Mouse (Mus musculus) G1E (cell line): Measurements from ENCODE around the gene Ocm. TPM values are rescaled to one million over a fixed set of nuclear protein-coding genes. Genes with fewer than 3 reads are reported as not detected.

Experiments used
- ATAC-seq: 2 replicates; pipeline ENCODE4 v1.8.0; 2016; ENCODE audit warnings: mild to moderate bottlenecking; ENCODE audit not compliant: insufficient number of reproducible peaks, poor library complexity, low FRiP score, severe bottlenecking; ENCODE audit errors: extremely low read depth
- DNase-seq: peaks from one replicate; pipeline ENCODE4 v3.0.0; 2012; ENCODE audit warnings: low spot score
- H3K27me3 ChIP-seq: 2 replicates; pipeline ENCODE4 v1.6.1; 2012; ENCODE audit warnings: mild to moderate bottlenecking, low read length, inconsistent platforms; ENCODE audit not compliant: insufficient read depth
- H3K36me3 ChIP-seq: replicated peaks from 2 replicates; pipeline ENCODE3; 2012; ENCODE audit warnings: mild to moderate bottlenecking, inconsistent platforms
- H3K4me1 ChIP-seq: 2 replicates; pipeline ENCODE4 v1.6.1; 2012; ENCODE audit warnings: low read depth, low read length, inconsistent platforms, mixed read lengths; ENCODE audit not compliant: insufficient read depth
- H3K4me3 ChIP-seq: 2 replicates; pipeline ENCODE4 v1.5.1; 2012; ENCODE audit warnings: low read depth, mild to moderate bottlenecking, inconsistent platforms, low read length, moderate library complexity, mixed read lengths
- H3K9me3 ChIP-seq: replicated peaks from 2 replicates; pipeline ENCODE4 v1.6.1; 2012; ENCODE audit warnings: inconsistent platforms
- CTCF ChIP-seq: IDR thresholded peaks from 2 replicates; pipeline ENCODE4 v1.5.1; 2012; ENCODE audit warnings: low read depth, low read length, inconsistent platforms, mixed read lengths
- GATA1 ChIP-seq: IDR thresholded peaks from 2 replicates; pipeline ENCODE4 v1.6.1; 2012; ENCODE audit warnings: borderline replicate concordance, low read length, inconsistent platforms, mixed read lengths
- GATA2 ChIP-seq: IDR thresholded peaks from 2 replicates; pipeline ENCODE4 v1.6.1; 2012; ENCODE audit warnings: low read depth, low read length, inconsistent platforms, borderline replicate concordance
- POLR2AphosphoS5 ChIP-seq: IDR thresholded peaks from 2 replicates; pipeline ENCODE4 v1.6.1; 2012; ENCODE audit warnings: low read depth, low read length, inconsistent platforms; ENCODE audit not compliant: insufficient replicate concordance
- TAL1 ChIP-seq: conservative IDR thresholded peaks from 2 replicates; pipeline ENCODE4 v1.6.1; 2012; ENCODE audit warnings: low read depth, low read length, inconsistent platforms, mixed read lengths
- polyA plus RNA-seq: library from polyadenylated mRNA; stranded (reverse); fragments of >175 nt; gene quantifications from 2 replicates; pipeline ENCODE4 v1.2.3, GENCODE M21; 2012
- total RNA-seq, 2 experiments: library from RNA; stranded (forward) in 1 of 2; stranded (reverse) in 1 of 2; fragments of 200-1000 nt in 1 of 2; fragments of >200 nt in 1 of 2; fragmentation: Nextera tagmentation in 1 of 2; gene quantifications; 2 replicates each; pipeline ENCODE4 v1.2.3; 2014 to 2017

Ocm gene
- total and polyA plus RNA-seq, 3 experiments: not detected

GRCm38 (mm10) chr5:144053450-144053849, 27.0 kb upstream of the Ocm start:
- H3K36me3 ChIP-seq: no peaks in the 10 kb centered on the region
- no peak for TF ChIP-seq GATA1
- no peak for TF ChIP-seq POLR2AphosphoS5
- TF ChIP-seq TAL1: no peak
- TF ChIP-seq CTCF: no peak
- TF ChIP-seq GATA2: no peak
- H3K9me3 ChIP-seq: no peaks in the 10 kb centered on the region
- DNase-seq (no peak), ATAC-seq (no peak)
- no peaks in the 10 kb centered on the region for H3K4me1 ChIP-seq
- H3K27me3 ChIP-seq: 0 out of 2 replicates have a peak, but pooled peaks cover 3% of the 10 kb centered on the region
- H3K4me3 ChIP-seq: no peak overlapping the region

DNA sequence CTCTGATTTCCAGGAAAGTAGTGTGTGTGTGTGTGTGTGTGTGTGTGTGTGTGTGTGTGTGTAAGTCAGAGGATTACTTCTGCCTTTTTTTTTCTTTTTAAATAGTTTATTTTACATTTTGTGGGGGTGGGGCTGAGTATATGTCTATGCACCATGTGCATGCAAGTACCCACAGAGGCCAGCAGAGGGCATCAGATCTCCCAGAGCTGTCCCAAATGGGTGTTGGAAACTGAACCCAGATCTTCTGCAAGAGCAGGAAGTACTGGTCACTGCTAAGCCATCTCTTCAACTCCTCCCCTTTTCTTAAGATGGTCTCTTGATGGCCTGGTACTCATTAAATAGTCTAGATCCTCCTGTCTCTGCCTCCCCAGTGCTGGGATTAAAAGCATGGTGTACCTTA, 24.8 kb upstream of the Ocm start:
- Histone ChIP-seq H3K36me3 (no peaks in the 10 kb centered on the region), H3K27me3 (peaks cover 5% of the 10 kb centered on the region; the same call in 1 of the 2 replicates), H3K4me1 (no peaks in the 10 kb centered on the region), H3K4me3 (no peak overlapping the region), H3K9me3 (no peaks in the 10 kb centered on the region)
- ATAC-seq: no peak
- DNase-seq: no peak
- no peak for TF ChIP-seq GATA2
- no peak for TF ChIP-seq POLR2AphosphoS5
- TF ChIP-seq GATA1: no peak
- TF ChIP-seq TAL1: no peak
- TF ChIP-seq CTCF: peak; percentile 12; the same call in 1 of the 2 replicates

- Histone ChIP-seq H3K4me3 (no peak overlapping the region), H3K4me1 (no peaks in the 10 kb centered on the region), H3K9me3 (no peaks in the 10 kb centered on the region), H3K27me3 (peaks cover 2% of the 10 kb centered on the region; the same call in 1 of the 2 replicates), H3K36me3 (no peaks in the 10 kb centered on the region)
- no peak for ATAC-seq
- no peak for DNase-seq
- TF ChIP-seq GATA2: no peak
- TF ChIP-seq POLR2AphosphoS5: no peak
- no peak for TF ChIP-seq TAL1
- no peak for TF ChIP-seq CTCF
- no peak for TF ChIP-seq GATA1
Measured at GRCm38 (mm10) chr5:144049881-144050280, 23.4 kb upstream of the Ocm start.

DNA sequence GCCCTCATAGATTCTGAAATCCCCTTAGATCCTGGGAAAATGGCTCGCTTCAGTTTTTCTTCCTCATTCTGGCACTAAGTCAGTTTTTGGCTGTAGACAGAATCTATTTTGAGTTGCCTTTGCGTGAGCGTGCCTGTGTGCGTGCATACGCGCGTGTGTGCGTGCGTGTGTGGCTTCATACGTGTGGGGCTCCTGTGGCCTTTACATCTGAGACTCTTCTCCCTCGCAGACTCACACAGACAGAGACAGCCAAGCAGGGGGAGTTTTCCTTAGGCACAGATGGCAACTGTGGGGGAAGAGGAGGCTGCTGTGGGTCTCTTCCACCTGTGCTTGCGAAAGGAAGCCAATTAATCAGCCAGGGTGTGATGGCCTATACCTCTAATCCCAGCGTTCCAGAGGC, 20.9 kb upstream of the Ocm start:
- ATAC-seq: no peak
- peaks cover 10% of the 10 kb centered on the region; the same call in 1 of the 2 replicates for H3K27me3 ChIP-seq
- H3K4me1 ChIP-seq: no peaks in the 10 kb centered on the region
- no peaks in the 10 kb centered on the region for H3K36me3 ChIP-seq
- no peak for TF ChIP-seq GATA1
- no peak for TF ChIP-seq POLR2AphosphoS5
- TF ChIP-seq CTCF: no peak
- TF ChIP-seq GATA2: no peak
- TF ChIP-seq TAL1: no peak
- no peak overlapping the region for H3K4me3 ChIP-seq
- H3K9me3 ChIP-seq: no peaks in the 10 kb centered on the region
- no peak for DNase-seq

GRCm38 (mm10) chr5:144043166-144043565, 16.7 kb upstream of the Ocm start:
- Histone ChIP-seq H3K9me3 (no peaks in the 10 kb centered on the region; the same call in 1 of the 2 replicates), H3K36me3 (no peaks in the 10 kb centered on the region), H3K27me3 (peaks cover 10% of the 10 kb centered on the region; the same call in 1 of the 2 replicates), H3K4me3 (no peak overlapping the region), H3K4me1 (peaks cover 7% of the 10 kb centered on the region)
- no peak for TF ChIP-seq GATA2
- TF ChIP-seq GATA1: no peak
- no peak for TF ChIP-seq CTCF
- TF ChIP-seq TAL1: no peak
- no peak for TF ChIP-seq POLR2AphosphoS5
- DNase-seq (no peak), ATAC-seq (no peak)

- peaks cover 12% of the 10 kb centered on the region; the same call in 1 of the 2 replicates for H3K27me3 ChIP-seq
- ATAC-seq (0 out of 2 replicates have a peak, but pooled peaks have one; percentile 28), DNase-seq (peak; percentile 58)
- no peak overlapping the region for H3K4me3 ChIP-seq
- H3K4me1 ChIP-seq: peaks cover 7% of the 10 kb centered on the region
- TF ChIP-seq GATA2 (no peak), CTCF (peak; percentile 86), GATA1 (no peak), TAL1 (no peak)
- no peaks in the 10 kb centered on the region; the same call in 1 of the 2 replicates for H3K9me3 ChIP-seq
- no peaks in the 10 kb centered on the region for H3K36me3 ChIP-seq
Measured at GRCm38 (mm10) chr5:144040720-144041364, 14.4 kb upstream of the Ocm start.
